Mouse (Mus musculus): ENCODE data around the gene Lpo. TPM values are rescaled to one million over a fixed set of nuclear protein-coding genes. Genes with fewer than 3 reads are reported as not detected.

The Lpo gene
- polyA plus RNA-seq, 1 experiment from 2014 or later = not detected

GRCm38 (mm10) chr11:87853597-87853954 is 25.5 kb upstream of the Lpo start:
- DNase-seq (ENCODE audit: low spot score) (peak; percentile 24), ATAC-seq (ENCODE audit: insufficient number of reproducible peaks, low FRiP score, low TSS enrichment, low read depth) (no peak)
- Histone ChIP-seq H3K9me3 (ENCODE audit: control insufficient read depth, low read length) (no peaks in the 10 kb centered on the region), H3K9ac (ENCODE audit: low read length) (peak overlapping the region; percentile 60), H3K36me3 (ENCODE audit: control insufficient read depth, insufficient read depth, low read length) (no peaks in the 10 kb centered on the region), H3K27me3 (ENCODE audit: control insufficient read depth, insufficient read depth, low read length) (no peaks in the 10 kb centered on the region), H3K27ac (replicated peaks; ENCODE audit: low read depth, low read length) (0 out of 2 replicates have a peak overlapping the region, but pooled peaks have one; percentile 45), H3K4me2 (ENCODE audit: low read depth, severe bottlenecking) (peak overlapping the region; percentile 66), H3K4me1 (ENCODE audit: control insufficient read depth, insufficient read depth, low read length) (peaks cover 4% of the 10 kb centered on the region; the same call in 1 of the 2 replicates), H3K4me3 (ENCODE audit: low read depth, low read length) (peak overlapping the region; percentile 59)
- WGBS = 40% methylated on average over 8 of the region's 8 CpGs

DNA sequence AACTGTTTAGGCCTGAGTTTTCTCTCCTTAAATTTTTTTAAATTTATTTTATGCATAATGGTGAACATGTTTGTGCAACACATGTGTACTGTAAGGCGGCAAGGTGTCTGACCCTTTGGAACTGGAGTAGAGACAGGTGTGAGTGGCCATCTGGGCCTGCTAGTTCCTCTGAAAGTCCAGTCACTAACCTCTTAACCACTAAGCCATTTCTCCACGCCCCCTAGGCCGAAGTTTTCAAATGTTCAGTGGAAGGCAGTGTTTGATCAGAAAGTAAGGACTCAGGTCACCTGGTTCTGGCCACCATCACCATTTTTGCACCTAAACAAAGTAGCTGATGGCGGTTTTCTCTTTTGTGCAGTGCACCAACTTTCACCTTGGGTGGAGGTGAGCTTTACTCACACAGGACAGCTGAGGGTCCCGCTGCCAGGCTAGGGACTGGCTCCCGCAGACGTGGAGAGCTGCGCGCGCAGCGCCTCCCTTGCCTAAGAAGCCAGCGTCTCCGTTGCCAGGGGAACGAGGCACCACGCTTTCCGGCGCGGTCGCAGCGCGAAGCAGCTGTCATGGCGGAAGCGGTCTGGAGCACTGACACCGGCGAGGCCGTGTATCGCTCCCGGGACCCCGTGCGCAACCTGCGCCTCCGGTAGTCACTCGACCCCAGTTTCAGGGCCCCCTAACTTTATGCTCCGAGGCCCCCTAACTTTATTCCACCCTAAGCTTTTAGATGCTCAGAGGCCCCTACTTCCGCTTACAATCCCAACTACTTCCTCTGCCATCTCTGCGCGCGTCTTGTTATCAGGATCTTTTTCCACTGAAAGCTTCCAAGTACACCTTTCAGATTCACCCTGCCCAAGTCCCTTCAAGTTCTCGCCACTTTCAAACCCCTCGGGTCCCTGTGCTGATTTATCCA is 24.9 kb upstream of the Lpo start, which contains the start of gene Mks1:
TSS of gene Mks1 (plus strand) at position 526 of the 907 bp plus-strand sequence.
- no peaks in the 10 kb centered on the region for H3K27me3 ChIP-seq (ENCODE audit: control insufficient read depth, insufficient read depth, low read length)
- 5% methylated on average over 40 of the region's 40 CpGs for WGBS
- H3K4me3 ChIP-seq (ENCODE audit: low read depth, low read length) = peak within 1 kb of the TSS; percentile 59
- no peaks in the 10 kb centered on the region for H3K36me3 ChIP-seq (ENCODE audit: control insufficient read depth, insufficient read depth, low read length)
- peak; percentile 94 for DNase-seq (ENCODE audit: low spot score)
- peak; percentile 84 for ATAC-seq (ENCODE audit: insufficient number of reproducible peaks, low FRiP score, low TSS enrichment, low read depth)
- H3K4me1 ChIP-seq (ENCODE audit: control insufficient read depth, insufficient read depth, low read length) = peaks cover 4% of the 10 kb centered on the region; the same call in 1 of the 2 replicates
- no peaks in the 10 kb centered on the region for H3K9me3 ChIP-seq (ENCODE audit: control insufficient read depth, low read length)
- peak within 1 kb of the TSS; percentile 66 for H3K4me2 ChIP-seq (ENCODE audit: low read depth, severe bottlenecking)
- 0 out of 2 replicates have a peak within 1 kb of the TSS, but pooled peaks have one; percentile 45 for H3K27ac ChIP-seq (replicated peaks; ENCODE audit: low read depth, low read length)
- H3K9ac ChIP-seq (ENCODE audit: low read length) = peak within 1 kb of the TSS; percentile 60

DNA sequence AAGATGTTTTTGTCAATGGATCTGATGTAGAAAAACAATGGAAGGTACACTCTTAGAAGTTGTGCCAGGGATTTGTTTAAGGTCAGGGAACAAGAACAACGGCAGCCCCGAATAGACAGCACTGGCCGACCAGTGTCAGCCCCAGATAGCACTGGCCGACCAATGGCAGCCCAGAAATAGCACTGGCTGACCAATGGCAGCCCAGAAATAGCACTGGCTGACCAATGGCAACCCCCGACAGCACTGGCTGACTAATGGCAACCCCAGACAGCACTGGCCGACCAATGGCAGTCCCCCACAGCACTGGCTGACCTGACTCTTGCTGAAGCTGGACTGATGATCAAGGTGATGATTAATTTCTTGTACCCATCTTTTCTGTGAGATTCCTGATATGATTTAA is 19.8 kb upstream of the Lpo start:
- ATAC-seq (ENCODE audit: insufficient number of reproducible peaks, low FRiP score, low TSS enrichment, low read depth) = no peak
- no peak overlapping the region for H3K9ac ChIP-seq (ENCODE audit: low read length)
- H3K27me3 ChIP-seq (ENCODE audit: control insufficient read depth, insufficient read depth, low read length) = no peaks in the 10 kb centered on the region
- H3K4me2 ChIP-seq (ENCODE audit: low read depth, severe bottlenecking) = no peak overlapping the region
- DNase-seq (ENCODE audit: low spot score) = no peak
- no peaks in the 10 kb centered on the region for H3K36me3 ChIP-seq (ENCODE audit: control insufficient read depth, insufficient read depth, low read length)
- no peaks in the 10 kb centered on the region for H3K9me3 ChIP-seq (ENCODE audit: control insufficient read depth, low read length)
- H3K27ac ChIP-seq (replicated peaks; ENCODE audit: low read depth, low read length) = no peak overlapping the region
- 77% methylated on average over 6 of the region's 6 CpGs for WGBS
- H3K4me3 ChIP-seq (ENCODE audit: low read depth, low read length) = no peak overlapping the region
- no peaks in the 10 kb centered on the region for H3K4me1 ChIP-seq (ENCODE audit: control insufficient read depth, insufficient read depth, low read length)

- 86% methylated on average over 12 of the region's 12 CpGs for WGBS
- H3K9me3 ChIP-seq (ENCODE audit: control insufficient read depth, low read length) = no peaks in the 10 kb centered on the region
- no peak overlapping the region for H3K4me3 ChIP-seq (ENCODE audit: low read depth, low read length)
- ATAC-seq (ENCODE audit: insufficient number of reproducible peaks, low FRiP score, low TSS enrichment, low read depth) (no peak), DNase-seq (ENCODE audit: low spot score) (no peak)
- no peaks in the 10 kb centered on the region for H3K27me3 ChIP-seq (ENCODE audit: control insufficient read depth, insufficient read depth, low read length)
- H3K36me3 ChIP-seq (ENCODE audit: control insufficient read depth, insufficient read depth, low read length) = no peaks in the 10 kb centered on the region
- H3K9ac ChIP-seq (ENCODE audit: low read length) = no peak overlapping the region
- no peak overlapping the region for H3K27ac ChIP-seq (replicated peaks; ENCODE audit: low read depth, low read length)
- no peaks in the 10 kb centered on the region for H3K4me1 ChIP-seq (ENCODE audit: control insufficient read depth, insufficient read depth, low read length)
- H3K4me2 ChIP-seq (ENCODE audit: low read depth, severe bottlenecking) = no peak overlapping the region
Observed at GRCm38 (mm10) chr11:87846968-87847600, 19.0 kb upstream of the Lpo start.

GRCm38 (mm10) chr11:87841436-87841835 is 13.3 kb upstream of the Lpo start:
- WGBS = 84% methylated on average over 3 of the region's 3 CpGs
- Histone ChIP-seq H3K27me3 (ENCODE audit: control insufficient read depth, insufficient read depth, low read length) (no peaks in the 10 kb centered on the region), H3K36me3 (ENCODE audit: control insufficient read depth, insufficient read depth, low read length) (no peaks in the 10 kb centered on the region), H3K4me1 (ENCODE audit: control insufficient read depth, insufficient read depth, low read length) (no peaks in the 10 kb centered on the region), H3K27ac (replicated peaks; ENCODE audit: low read depth, low read length) (no peak overlapping the region), H3K4me2 (ENCODE audit: low read depth, severe bottlenecking) (no peak overlapping the region), H3K4me3 (ENCODE audit: low read depth, low read length) (no peak overlapping the region), H3K9ac (ENCODE audit: low read length) (no peak overlapping the region), H3K9me3 (ENCODE audit: control insufficient read depth, low read length) (no peaks in the 10 kb centered on the region)
- DNase-seq (ENCODE audit: low spot score) (no peak), ATAC-seq (ENCODE audit: insufficient number of reproducible peaks, low FRiP score, low TSS enrichment, low read depth) (no peak)

DNA sequence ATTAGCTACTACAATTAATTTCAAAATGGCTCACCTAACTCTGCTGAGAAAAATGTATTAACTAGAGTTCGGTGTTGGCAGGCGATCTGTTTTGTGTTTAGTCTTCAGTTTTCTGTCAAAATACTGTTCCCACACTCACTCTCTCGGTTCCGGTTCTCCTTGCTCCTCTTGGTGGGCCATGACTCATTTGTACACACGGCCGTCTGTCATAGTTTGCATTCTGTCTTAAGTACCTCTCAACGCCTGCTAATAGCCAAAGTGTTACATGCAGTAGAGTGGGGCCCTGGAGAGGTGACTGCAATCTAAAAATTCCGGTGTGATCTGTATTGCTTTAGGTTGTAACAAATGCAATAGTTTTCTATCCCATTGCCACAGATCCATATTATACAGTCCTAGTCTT is 12.6 kb upstream of the Lpo start:
- H3K9me3 ChIP-seq (ENCODE audit: control insufficient read depth, low read length) = no peaks in the 10 kb centered on the region
- H3K27me3 ChIP-seq (ENCODE audit: control insufficient read depth, insufficient read depth, low read length) = no peaks in the 10 kb centered on the region
- no peaks in the 10 kb centered on the region for H3K4me1 ChIP-seq (ENCODE audit: control insufficient read depth, insufficient read depth, low read length)
- whole genome bisulfite sequencing = 81% methylated on average over 8 of the region's 8 CpGs
- H3K27ac ChIP-seq (replicated peaks; ENCODE audit: low read depth, low read length) = no peak overlapping the region
- ATAC-seq (ENCODE audit: insufficient number of reproducible peaks, low FRiP score, low TSS enrichment, low read depth) (no peak), DNase-seq (ENCODE audit: low spot score) (no peak)
- no peak overlapping the region for H3K4me2 ChIP-seq (ENCODE audit: low read depth, severe bottlenecking)
- H3K9ac ChIP-seq (ENCODE audit: low read length) = no peak overlapping the region
- no peaks in the 10 kb centered on the region for H3K36me3 ChIP-seq (ENCODE audit: control insufficient read depth, insufficient read depth, low read length)
- no peak overlapping the region for H3K4me3 ChIP-seq (ENCODE audit: low read depth, low read length)

DNA sequence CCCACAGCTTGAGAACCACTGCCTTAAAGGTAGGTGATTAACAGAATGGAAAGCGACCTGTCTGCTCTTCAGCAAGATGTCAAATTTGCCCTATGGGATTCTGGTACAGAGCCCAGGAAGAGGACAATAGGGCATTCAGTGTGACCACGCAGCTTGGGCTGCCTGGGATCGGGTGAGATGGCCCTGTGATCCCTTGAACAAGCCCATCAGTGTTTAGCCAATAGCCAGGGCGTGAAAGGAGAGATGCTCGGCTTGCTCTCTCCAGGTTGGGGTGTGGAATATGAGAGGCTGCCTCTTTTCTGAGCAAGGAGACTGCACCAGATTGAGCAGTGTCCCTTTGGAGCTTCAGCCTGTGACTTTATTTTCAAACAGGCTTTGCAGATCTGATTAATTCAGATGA is 6.6 kb downstream of the Lpo start:
- Histone ChIP-seq H3K9me3 (ENCODE audit: control insufficient read depth, low read length) (no peaks in the 10 kb centered on the region), H3K9ac (ENCODE audit: low read length) (no peak overlapping the region), H3K27me3 (ENCODE audit: control insufficient read depth, insufficient read depth, low read length) (no peaks in the 10 kb centered on the region), H3K36me3 (ENCODE audit: control insufficient read depth, insufficient read depth, low read length) (no peaks in the 10 kb centered on the region), H3K4me1 (ENCODE audit: control insufficient read depth, insufficient read depth, low read length) (peaks cover 5% of the 10 kb centered on the region), H3K4me3 (ENCODE audit: low read depth, low read length) (no peak overlapping the region), H3K4me2 (ENCODE audit: low read depth, severe bottlenecking) (no peak overlapping the region), H3K27ac (replicated peaks; ENCODE audit: low read depth, low read length) (no peak overlapping the region)
- ATAC-seq (ENCODE audit: insufficient number of reproducible peaks, low FRiP score, low TSS enrichment, low read depth) (no peak), DNase-seq (ENCODE audit: low spot score) (no peak)
- 68% methylated on average over 5 of the region's 5 CpGs for WGBS

DNA sequence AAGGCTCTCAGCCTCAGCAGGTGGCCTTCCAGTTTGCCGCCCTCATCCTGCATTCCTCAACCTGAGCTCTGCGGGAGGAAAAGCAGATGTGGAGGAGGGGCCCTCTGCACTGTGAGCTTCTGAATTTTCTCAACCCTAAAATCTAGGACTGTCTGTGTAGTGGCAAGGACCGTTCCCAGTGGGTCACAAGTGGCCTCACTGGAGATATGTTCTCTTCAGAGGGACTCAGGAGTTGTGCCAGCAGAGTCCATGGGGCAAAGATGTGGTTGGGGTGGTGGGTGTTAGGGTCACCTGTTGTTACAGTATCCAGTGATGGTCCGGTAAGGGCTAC is 10.7 kb downstream of the Lpo start:
- no peaks in the 10 kb centered on the region for H3K27me3 ChIP-seq (ENCODE audit: control insufficient read depth, insufficient read depth, low read length)
- no peaks in the 10 kb centered on the region for H3K9me3 ChIP-seq (ENCODE audit: control insufficient read depth, low read length)
- ATAC-seq (ENCODE audit: insufficient number of reproducible peaks, low FRiP score, low TSS enrichment, low read depth) = no peak
- no peaks in the 10 kb centered on the region for H3K36me3 ChIP-seq (ENCODE audit: control insufficient read depth, insufficient read depth, low read length)
- peaks cover 5% of the 10 kb centered on the region for H3K4me1 ChIP-seq (ENCODE audit: control insufficient read depth, insufficient read depth, low read length)
- DNase-seq (ENCODE audit: low spot score) = no peak
- H3K4me3 ChIP-seq (ENCODE audit: low read depth, low read length) = peak overlapping the region; percentile 30; the same call in 1 of the 2 replicates
- WGBS = 26% methylated on average over 4 of the region's 4 CpGs
- H3K27ac ChIP-seq (replicated peaks; ENCODE audit: low read depth, low read length) = no peak overlapping the region
- peak overlapping the region; percentile 38; the same call in 1 of the 2 replicates for H3K9ac ChIP-seq (ENCODE audit: low read length)
- H3K4me2 ChIP-seq (ENCODE audit: low read depth, severe bottlenecking) = peak overlapping the region; percentile 62

All from limb, embryonic 11.5 days (tissue).